Mouse (Mus musculus): ENCODE measurements around the gene Zmynd11.
A peak's percentile ranks its signal among the peaks of the same experiment; 100 is the strongest.

The Zmynd11 gene

DNA sequence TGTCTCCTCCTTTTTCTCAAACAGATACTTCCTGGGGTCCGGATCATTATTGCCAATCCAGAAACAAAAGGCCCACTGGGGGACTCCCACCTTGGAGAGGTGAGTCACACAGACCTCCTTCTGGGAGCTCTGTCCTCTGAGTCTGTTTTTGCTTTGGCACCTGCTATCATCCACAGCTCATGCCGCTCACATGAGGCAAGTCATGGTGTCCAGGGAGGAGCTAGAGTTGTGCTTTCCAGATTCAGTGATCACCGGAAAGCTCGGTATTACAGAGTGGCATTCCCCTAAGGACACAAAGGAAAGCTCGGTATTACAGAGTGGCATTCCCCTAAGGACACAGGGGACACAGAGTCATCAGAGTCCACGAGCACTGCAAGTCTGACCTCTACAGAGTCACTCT, 108.5 kb downstream of the Zmynd11 start:
- DNase-seq (ENCODE audit: low spot score) = no peak

DNA sequence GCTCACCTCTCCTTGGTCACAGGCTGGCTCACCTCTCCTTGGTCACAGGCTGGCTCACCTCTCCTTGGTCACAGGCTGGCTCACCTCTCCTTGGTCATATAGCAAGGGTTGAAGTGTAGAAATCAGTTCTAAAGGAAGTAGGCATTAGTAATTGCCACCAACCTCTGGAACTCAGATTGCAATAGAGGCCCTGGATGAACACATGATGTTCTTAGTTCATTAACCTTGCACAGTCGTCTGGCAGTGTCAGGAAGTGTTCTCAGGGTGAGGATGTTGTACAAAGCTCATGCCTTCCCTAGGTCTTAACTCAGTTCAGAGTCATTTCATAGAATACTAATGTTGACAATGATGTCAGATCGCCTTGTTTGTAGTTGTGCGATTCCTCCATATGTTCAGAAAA, 112.1 kb downstream of the Zmynd11 start:
- DNase-seq (ENCODE audit: low spot score) = no peak

DNA sequence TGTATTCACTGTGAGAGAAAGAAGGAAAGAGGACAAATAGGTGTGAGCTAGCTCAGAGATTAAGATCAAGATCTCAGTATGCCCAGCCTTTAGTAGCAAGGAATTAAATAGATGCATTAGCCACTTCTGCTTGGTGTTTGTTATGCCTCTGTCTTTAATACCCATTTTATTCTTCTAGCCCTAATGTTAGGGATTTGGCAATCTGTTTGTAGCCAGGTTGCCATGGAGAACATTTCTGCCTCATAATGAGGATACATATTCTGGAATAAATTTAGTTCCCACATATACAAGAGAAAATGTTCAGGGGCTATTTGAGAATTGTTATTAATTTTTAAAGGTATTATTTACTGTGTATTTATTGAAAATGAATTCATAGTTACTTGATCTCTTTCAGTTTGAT, 114.5 kb downstream of the Zmynd11 start:
- no peak for DNase-seq (ENCODE audit: low spot score)

DNA sequence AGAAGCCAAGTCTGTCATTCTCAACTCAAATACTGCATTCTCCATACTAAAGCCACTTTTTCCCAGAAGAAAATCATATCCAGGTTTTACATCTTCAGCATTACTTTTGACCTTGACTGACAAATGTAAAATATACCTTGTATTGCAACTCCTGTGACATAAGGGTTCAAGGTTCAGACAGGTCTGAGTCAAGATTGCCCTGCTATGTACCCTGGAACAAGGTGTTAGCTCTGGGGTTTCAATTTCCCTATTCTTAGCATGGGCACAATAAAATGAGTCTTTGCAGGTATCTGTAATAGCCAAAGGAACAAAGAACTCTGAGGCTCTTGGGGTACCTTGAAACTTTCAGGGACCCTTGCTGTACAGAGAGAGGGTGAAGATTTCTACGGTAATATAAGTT, 115.2 kb downstream of the Zmynd11 start:
- DNase-seq (ENCODE audit: low spot score) = no peak

DNA sequence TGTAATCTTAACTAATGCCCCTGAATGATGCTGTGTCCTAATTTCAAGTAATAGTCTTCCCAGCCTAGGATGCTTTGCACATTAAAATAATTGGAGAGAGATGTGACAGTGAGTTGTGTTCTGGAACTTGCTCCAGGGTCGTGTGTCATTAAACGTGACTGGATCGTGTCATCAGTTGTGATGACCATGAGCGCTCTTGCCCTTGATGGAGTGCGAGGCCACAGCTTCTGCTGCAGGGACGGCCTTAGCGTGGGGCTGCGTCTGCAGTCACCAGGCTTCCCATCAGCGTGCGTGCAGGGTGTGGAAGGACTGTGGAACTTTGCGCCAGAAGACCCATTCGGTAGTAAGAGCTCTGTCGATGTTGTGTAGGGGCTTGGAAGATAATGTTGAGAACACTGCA, 116.4 kb downstream of the Zmynd11 start:
- no peak for DNase-seq (ENCODE audit: low spot score)

DNA sequence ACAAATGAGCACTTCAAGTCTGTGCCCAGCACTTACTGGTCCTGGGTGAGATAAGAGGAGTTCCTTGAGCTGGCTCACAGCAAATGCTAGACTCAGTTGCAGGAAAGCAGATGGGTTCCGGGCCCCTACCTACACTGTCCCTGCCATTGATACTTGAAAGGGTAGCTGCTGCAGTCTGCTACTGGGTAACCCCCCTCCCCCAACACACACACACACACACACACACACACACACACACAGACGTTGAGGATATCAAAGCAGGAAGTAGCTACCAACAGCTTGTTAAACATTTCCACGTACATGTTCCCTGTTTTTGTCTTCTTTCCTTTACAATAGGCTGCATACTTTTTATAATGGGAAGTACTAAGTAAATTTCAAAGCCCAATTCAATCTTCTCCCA, 127.2 kb downstream of the Zmynd11 start:
- no peak for DNase-seq (ENCODE audit: low spot score)

DNA sequence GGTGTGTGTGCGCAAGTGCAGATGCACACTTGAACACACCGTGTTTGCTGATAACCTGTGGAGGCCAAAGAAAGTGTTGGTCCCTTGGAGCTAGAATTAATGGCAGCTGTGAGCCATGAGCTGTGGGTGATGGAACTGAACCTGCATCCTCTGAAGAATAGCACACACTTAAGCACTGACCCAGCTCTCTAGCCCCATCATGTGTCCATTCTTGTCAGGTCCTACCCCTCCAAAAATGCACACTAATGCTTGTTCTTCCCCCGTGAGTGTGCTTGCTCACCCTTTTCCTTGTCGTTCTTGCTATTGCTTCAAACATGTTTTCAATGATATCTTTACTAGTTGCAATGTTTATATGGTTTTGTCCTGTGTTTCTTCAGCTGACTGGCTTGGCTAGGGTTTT, 128.6 kb downstream of the Zmynd11 start:
- peak; percentile 10 for DNase-seq (ENCODE audit: low spot score)

DNA sequence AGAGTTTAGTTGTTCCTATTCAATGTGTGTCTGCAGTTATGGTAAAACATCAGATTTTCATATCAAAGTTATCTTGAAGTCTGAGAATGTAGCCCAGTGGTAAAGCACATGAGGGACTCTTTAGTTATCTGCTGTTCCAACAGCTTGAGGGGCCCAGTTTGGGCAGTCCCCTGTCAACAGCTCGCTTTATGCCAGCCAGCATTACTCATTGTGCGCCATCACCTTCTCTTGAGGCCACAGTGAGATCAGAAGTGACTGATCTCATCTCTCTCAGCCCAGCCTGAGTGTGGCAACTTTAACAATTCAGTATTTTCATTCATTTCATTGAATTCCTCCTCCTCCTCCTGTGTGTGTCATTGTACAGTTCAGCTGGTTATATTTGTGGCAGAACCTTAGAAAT, 129.2 kb downstream of the Zmynd11 start:
- DNase-seq (ENCODE audit: low spot score) = no peak

Measured in urinary bladder, postnatal 25 days (tissue).